Mouse (Mus musculus) megakaryocyte, embryonic 14.5 days (primary cell): Measurements from ENCODE around the gene Rnf114.

Source experiments
- FLI1 ChIP-seq: IDR thresholded peaks from 2 replicates; pipeline ENCODE4 v1.6.1; 2012; ENCODE audit warnings: low read length, inconsistent platforms, mixed read lengths
- GATA1 ChIP-seq: IDR thresholded peaks from 3 replicates; pipeline ENCODE4 v1.6.1; 2012; ENCODE audit warnings: mixed read lengths, low read length, inconsistent platforms, borderline replicate concordance

GRCm38 (mm10) chr2:167552292-167552691, 59.8 kb downstream of the Rnf114 start:
- TF ChIP-seq GATA1: no peak
- no peak for TF ChIP-seq FLI1
